Mouse (Mus musculus) liver, adult 2 months (tissue): ENCODE measurements around the gene Gfod1.

Experiments used
- CTCF ChIP-seq: fragments of 200-500 bp; IDR thresholded peaks from 2 replicates; pipeline ENCODE4 v1.5.1; 2011; ENCODE audit warnings: low read depth, low read length, control low read depth
- POLR2A ChIP-seq: fragments of 200-500 bp; IDR thresholded peaks from 2 replicates; pipeline ENCODE4 v1.6.1; 2011; ENCODE audit warnings: low read length, control low read depth; ENCODE audit not compliant: insufficient read depth; ENCODE audit errors: extremely low read depth

- TF ChIP-seq POLR2A (no peak), CTCF (no peak)
Measured at GRCm38 (mm10) chr13:43187736-43188135, 116.2 kb downstream of the Gfod1 start.
